Mouse (Mus musculus) c-Kit-positive CD71-positive TER-119-positive erythroid progenitor cells, embryonic 14.5 days (primary cell): ENCODE data around the gene Gm44596.
A peak's percentile ranks its signal among the peaks of the same experiment; 100 is the strongest.
"Not testable (repeated sequence)": the region's sequence is repeated elsewhere in the genome, so short reads cannot be mapped to it uniquely, and the experiment has no call there.

Experiments used
- DNase-seq: peaks from one replicate; pipeline ENCODE4 v3.0.0-alpha.2; 2013; ENCODE audit warnings: low spot score

Gene Gm44596

GRCm38 (mm10) chr6:128380594-128381167, 5.4 kb downstream of the Gm44596 start:
- not testable (repeated sequence) for DNase-seq

- no peak for DNase-seq
These were observed 6.0 kb downstream of the Gm44596 start for GRCm38 (mm10) chr6:128381254-128381653.

GRCm38 (mm10) chr6:128383752-128384151, 8.4 kb downstream of the Gm44596 start:
- no peak for DNase-seq

GRCm38 (mm10) chr6:128385026-128385425, 9.7 kb downstream of the Gm44596 start:
- no peak for DNase-seq

- DNase-seq, result no peak
These were observed 13.9 kb downstream of the Gm44596 start for GRCm38 (mm10) chr6:128389185-128389584.

DNA sequence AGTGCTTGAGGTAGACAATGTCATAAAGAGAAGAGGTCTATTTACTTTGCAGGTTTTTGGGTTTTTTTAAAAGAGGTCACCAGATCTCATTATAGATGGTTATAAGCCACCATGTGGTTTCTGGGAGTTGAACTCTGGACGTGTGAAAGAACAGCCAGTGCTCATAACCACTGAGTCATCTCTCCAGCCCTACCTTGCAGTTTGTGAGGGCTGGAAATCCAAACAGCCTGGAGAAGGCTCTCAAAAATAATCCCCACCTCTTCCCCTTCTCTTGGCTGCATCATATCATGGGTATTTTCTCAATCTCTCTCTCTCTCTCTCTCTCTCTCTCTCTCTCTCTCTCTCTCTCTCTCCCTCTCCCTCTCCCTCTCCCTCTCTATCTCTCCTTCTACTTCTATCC, 15.4 kb downstream of the Gm44596 start:
- no peak for DNase-seq

GRCm38 (mm10) chr6:128397574-128398261, 22.4 kb downstream of the Gm44596 start:
- no peak for DNase-seq

- no peak for DNase-seq
These were observed 23.7 kb downstream of the Gm44596 start, which contains the start of gene Nrip2 for GRCm38 (mm10) chr6:128398996-128399395. Nrip2 (plus strand) TSS chr6:128399296.

- DNase-seq, result no peak
These were observed 24.3 kb downstream of the Gm44596 start for GRCm38 (mm10) chr6:128399421-128400185.

- no peak for DNase-seq
These were observed 29.4 kb downstream of the Gm44596 start for GRCm38 (mm10) chr6:128404708-128405107.

DNA sequence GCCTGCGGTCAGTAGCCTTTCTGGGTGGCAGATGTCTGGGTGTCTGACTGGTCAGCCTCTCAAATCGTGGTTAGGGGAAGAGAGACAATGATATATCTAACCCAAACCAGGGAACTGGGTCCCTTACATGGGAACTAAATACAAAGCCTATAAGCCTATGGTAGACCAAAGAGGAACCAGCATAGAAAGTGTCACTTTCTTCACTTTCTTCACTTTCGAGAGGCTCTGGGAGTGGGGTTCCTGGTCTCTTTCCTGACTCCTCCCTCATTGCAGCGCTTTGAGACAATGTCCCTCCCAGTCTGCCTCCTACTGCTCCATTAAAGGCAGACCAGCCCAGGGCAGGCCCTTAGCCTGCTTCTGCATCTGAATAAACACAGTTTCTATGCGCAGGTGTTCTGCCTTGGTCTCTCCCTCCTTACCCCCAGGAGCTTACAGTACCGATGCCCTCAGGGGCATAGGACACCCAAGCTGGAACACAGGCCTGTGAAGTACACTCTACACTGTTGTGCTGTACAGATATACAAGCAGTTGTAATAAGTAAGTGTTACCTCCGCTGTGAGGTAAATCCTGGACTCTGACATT, 33.3 kb downstream of the Gm44596 start:
- DNase-seq, result no peak

GRCm38 (mm10) chr6:128410305-128410704, 35.0 kb downstream of the Gm44596 start:
- no peak for DNase-seq

DNA sequence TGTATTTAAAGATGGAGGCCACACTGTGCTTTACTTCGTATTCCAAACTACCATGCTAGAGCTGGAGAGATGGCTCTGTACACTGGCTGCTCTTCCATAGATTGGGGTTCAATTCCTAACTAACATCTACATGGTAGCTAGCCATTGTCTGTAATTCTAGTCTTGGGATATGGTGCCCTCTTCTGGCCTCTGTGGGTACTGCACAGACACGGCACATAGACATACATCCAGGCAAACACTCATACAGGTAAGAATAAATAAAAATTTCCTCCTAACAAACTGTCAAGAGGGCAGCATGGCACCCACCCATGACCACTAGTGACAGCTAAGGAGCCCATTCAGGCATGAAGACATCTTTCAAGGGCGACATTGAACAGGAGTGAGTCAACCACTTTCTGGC, 35.8 kb downstream of the Gm44596 start:
- peak; percentile 64 for DNase-seq

DNA sequence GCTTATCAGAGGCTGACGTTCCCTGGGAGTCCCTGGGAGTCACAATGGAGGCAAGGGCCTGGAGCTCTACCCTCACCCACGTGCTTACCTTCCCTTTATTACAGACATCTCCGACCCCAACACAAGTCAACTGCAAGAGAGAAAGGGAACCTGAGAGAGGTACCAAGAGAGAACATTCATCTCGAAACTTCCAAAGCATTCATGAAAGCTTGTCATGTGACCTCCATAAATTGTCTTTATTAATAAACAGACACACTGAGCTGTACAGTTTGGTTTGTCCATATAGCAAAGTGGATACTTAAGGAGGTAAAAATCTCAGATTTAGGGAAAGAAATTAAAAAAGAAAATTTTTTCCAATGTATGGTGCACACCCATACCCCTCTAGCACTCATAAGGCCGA, 40.9 kb downstream of the Gm44596 start:
- no peak for DNase-seq

- no peak for DNase-seq
These were observed 42.8 kb downstream of the Gm44596 start for GRCm38 (mm10) chr6:128418076-128418475.

GRCm38 (mm10) chr6:128421036-128421435, 45.7 kb downstream of the Gm44596 start:
- no peak for DNase-seq

GRCm38 (mm10) chr6:128421480-128421879, 46.2 kb downstream of the Gm44596 start:
- no peak for DNase-seq

DNA sequence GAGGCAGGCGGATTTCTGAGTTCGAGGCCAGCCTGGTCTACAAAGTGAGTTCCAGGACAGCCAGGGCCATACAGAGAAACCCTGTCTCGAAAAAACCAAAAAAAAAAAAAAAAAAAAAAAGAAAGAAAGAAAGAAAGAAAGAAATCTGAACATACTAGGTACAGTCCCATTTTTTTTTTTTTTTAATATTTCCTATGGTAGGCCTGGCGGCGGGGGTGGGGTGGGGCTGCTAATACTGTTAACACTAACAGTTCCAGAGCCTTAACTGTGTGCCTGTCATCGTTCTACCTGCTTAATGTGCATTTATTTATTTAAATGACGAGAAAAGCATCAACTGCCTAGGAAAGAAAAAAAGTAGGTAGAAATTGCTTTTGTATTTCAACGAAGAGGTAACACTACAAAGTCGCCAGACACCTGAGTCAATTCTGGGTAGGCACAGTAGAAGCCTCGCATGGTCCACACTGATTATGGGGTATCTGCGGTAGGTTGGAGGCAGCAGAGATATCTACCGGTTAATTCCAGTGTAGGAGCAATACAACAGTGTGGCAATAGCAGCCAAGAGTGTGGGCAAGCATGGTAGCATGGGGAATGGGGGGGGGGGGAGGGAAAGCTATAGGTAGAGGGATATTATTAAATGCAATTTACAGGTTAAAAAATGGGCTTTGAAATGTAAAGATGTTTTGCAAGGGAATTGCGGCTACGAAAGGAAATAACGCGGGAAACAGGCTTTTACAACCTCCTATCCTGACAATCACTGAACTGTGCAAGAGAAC, 48.4 kb downstream of the Gm44596 start:
- DNase-seq, result peak; percentile 69

GRCm38 (mm10) chr6:128424269-128425019, 49.1 kb downstream of the Gm44596 start, which contains the start of gene Itfg2:
Itfg2 (minus strand) TSS chr6:128424931.
- DNase-seq, result peak; percentile 96

DNA sequence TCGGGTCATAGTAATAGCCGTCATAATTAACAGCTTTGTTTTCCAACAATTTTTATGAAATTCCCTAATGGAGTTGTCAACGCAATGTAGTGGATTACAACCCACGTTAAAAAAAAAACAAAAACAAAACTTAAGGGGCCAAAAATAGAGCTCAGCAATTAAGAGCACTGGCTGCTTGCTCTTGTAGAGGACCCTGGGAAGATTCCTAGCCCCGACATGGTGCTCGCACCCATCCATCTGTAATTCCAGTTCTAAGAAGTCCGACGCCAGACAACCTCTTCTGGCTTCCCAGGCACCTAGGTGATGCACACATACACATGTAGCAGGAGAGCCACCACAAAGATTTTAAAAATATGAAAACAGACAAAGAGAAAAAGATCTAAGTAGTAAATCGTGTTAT, 49.7 kb downstream of the Gm44596 start:
- DNase-seq, result no peak

DNA sequence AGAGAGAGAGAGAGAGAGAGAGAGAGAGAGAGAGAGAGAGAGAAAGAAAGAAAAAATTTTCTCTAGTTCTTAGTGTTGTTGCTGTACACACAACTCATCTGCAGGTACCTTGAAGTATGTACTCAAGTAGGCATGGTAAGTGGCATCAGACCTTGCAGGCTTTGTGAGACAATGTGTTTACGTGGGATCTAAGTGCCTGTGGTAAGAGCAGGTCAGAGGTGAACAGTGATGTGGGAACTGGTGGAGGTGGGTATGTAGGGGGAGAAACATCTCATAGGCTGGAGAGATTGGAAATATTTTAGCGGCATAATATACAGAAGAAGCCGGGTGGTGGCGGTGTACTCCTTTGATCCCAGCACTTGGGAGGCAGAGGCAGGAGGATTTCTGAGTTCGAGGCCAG, 52.3 kb downstream of the Gm44596 start:
- no peak for DNase-seq
